11 mouse cellular contexts compared by ENCODE assay signal in the genomic region with DNA sequence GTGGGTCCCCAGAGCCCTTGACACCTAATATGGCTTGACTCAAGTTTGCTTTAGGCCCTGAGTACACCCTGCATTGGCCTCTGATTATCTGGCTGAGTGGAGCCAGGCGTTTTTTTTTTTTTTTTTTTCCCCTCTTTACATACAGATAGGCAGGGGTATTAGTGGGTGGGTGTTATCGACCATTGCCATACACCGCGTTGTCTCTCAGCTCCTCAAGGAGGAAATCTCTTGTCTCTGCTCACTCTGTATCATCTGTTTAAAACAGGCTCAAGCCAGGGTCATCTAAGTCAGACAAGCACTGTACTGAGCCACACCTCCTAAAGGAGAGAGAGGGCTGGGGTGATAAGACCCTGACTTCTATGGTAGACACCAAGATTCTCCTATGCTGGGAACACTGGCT. TPM values are rescaled to one million over a fixed set of nuclear protein-coding genes. Genes with fewer than 3 reads are reported as not detected.
DNase-seq lines count a peak whose midpoint lies in the region; ATAC-seq and TF ChIP-seq lines count a peak whose summit lies in the region.
"Had no signal": no experiment of that assay in that cellular context is flagged by ENCODE, and none has a peak within 500 bp of the region (broad histone marks: within the 10 kb centered on the region; RNA-seq: fewer than 3 reads in every experiment).

No protein-coding gene starts in this region.

- no peak for TF ChIP-seq POLR2A in kidney, adult 2 months (IDR thresholded peaks at IDR 0.05; ENCODE audit: low read depth, low read length)

- no peaks in the 10 kb centered on the region for H3K9me3 ChIP-seq in heart, embryonic 14.5 days (ENCODE audit: control insufficient read depth, low read length)
- H3K9me3 ChIP-seq in stomach, embryonic 14.5 days (ENCODE audit: control insufficient read depth, low read depth, low read length) = no peaks in the 10 kb centered on the region
- H3K9me3 ChIP-seq in stomach, postnatal 0 days (ENCODE audit: control insufficient read depth, low read length) = no peaks in the 10 kb centered on the region
- no peaks in the 10 kb centered on the region for H3K9me3 ChIP-seq in limb, embryonic 13.5 days
- no peaks in the 10 kb centered on the region for H3K9me3 ChIP-seq in stomach, embryonic 16.5 days (replicated peaks; ENCODE audit: control insufficient read depth, low read length)

- H3K27me3 ChIP-seq in heart, embryonic 14.5 days (ENCODE audit: control insufficient read depth, insufficient read depth, low read length) = no peaks in the 10 kb centered on the region
- H3K27me3 ChIP-seq in stomach, embryonic 14.5 days (ENCODE audit: control insufficient read depth, insufficient read depth, low read length) = no peaks in the 10 kb centered on the region
- H3K27me3 ChIP-seq in stomach, postnatal 0 days (ENCODE audit: control insufficient read depth, insufficient read depth, low read length) = no peaks in the 10 kb centered on the region
- H3K27me3 ChIP-seq in limb, embryonic 13.5 days = no peaks in the 10 kb centered on the region
- H3K27me3 ChIP-seq in stomach, embryonic 16.5 days (ENCODE audit: control insufficient read depth, insufficient read depth, low read length) = no peaks in the 10 kb centered on the region
- no peaks in the 10 kb centered on the region for H3K27me3 ChIP-seq in kidney, adult 2 months (replicated peaks; ENCODE audit: control insufficient read depth, insufficient read depth, low read length)

- WGBS in heart, embryonic 14.5 days = 56% methylated on average over 4 of the region's 4 CpGs
- 75% methylated on average over 4 of the region's 4 CpGs for WGBS in stomach, embryonic 14.5 days
- 79% methylated on average over 4 of the region's 4 CpGs for WGBS in stomach, postnatal 0 days
- whole genome bisulfite sequencing in limb, embryonic 13.5 days = 86% methylated on average over 4 of the region's 4 CpGs
- 64% methylated on average over 4 of the region's 4 CpGs for WGBS in stomach, embryonic 16.5 days
- WGBS in kidney, adult 2 months = 85% methylated on average over 4 of the region's 4 CpGs

- no peak for ATAC-seq in heart, embryonic 14.5 days (ENCODE audit: insufficient number of reproducible peaks, insufficient read depth, low FRiP score, low read depth)
- no peak for ATAC-seq in stomach, embryonic 14.5 days (ENCODE audit: insufficient number of reproducible peaks, insufficient read depth, low FRiP score, low read depth)
- no peak for ATAC-seq in stomach, postnatal 0 days (ENCODE audit: low FRiP score, low TSS enrichment)
- ATAC-seq in limb, embryonic 13.5 days (ENCODE audit: low FRiP score, low read depth) = no peak
- ATAC-seq in stomach, embryonic 16.5 days (ENCODE audit: insufficient read depth, low FRiP score) = no peak

- intact Hi-C loops in heart, postnatal 14 days (cut with DNase I) = loop anchor here (2.0 kb wide), 1 partner anchor 15 kb away; no protein-coding TSS in a partner anchor

- H3K36me3 ChIP-seq in heart, embryonic 14.5 days (ENCODE audit: control insufficient read depth, insufficient read depth, low read length) = peaks cover 66% of the 10 kb centered on the region
- peaks cover 17% of the 10 kb centered on the region for H3K36me3 ChIP-seq in stomach, embryonic 14.5 days (ENCODE audit: control insufficient read depth, insufficient read depth, low read length)
- peaks cover 6% of the 10 kb centered on the region; the same call in 1 of the 2 replicates for H3K36me3 ChIP-seq in stomach, postnatal 0 days (ENCODE audit: control insufficient read depth, insufficient read depth, low read length)
- peaks cover 66% of the 10 kb centered on the region for H3K36me3 ChIP-seq in limb, embryonic 13.5 days
- peaks cover 3% of the 10 kb centered on the region; the same call in 1 of the 2 replicates for H3K36me3 ChIP-seq in stomach, embryonic 16.5 days (ENCODE audit: control insufficient read depth, insufficient read depth, low read length)
- H3K36me3 ChIP-seq in kidney, adult 2 months (ENCODE audit: control insufficient read depth, insufficient read depth, low read length) = peaks cover 2% of the 10 kb centered on the region

- no peak for TF ChIP-seq CTCF in stomach, postnatal 0 days (IDR thresholded peaks at IDR 0.05; ENCODE audit: low read depth)
- TF ChIP-seq CTCF in kidney, adult 2 months (conservative IDR thresholded peaks at IDR 0.05; ENCODE audit: insufficient read depth, insufficient read length, low read depth, low read length) = no peak

- DNase-seq in heart, postnatal 14 days = no peak
- no peak for DNase-seq in stomach, postnatal 0 days (ENCODE audit: low spot score)
- no peak for DNase-seq in kidney, adult 2 months
- no peak for DNase-seq in gastrocnemius, postnatal 4 days (ENCODE audit: low spot score in 2 of 2)
- DNase-seq: cerebellum, postnatal 10 days; thymus, postnatal 36 days had no signal

- H3K4me2 ChIP-seq in heart, embryonic 14.5 days (ENCODE audit: low read length) = peak overlapping the region; percentile 87
- H3K4me2 ChIP-seq in stomach, embryonic 14.5 days (replicated peaks; ENCODE audit: low read depth, low read length) = peak overlapping the region; percentile 89; the same call in 1 of the 2 replicates
- H3K4me2 ChIP-seq in stomach, postnatal 0 days (replicated peaks; ENCODE audit: low read depth) = no peak overlapping the region; the same call in 1 of the 2 replicates
- H3K4me2 ChIP-seq in limb, embryonic 13.5 days (replicated peaks) = peak overlapping the region; percentile 90
- H3K4me2 ChIP-seq in stomach, embryonic 16.5 days (ENCODE audit: low read depth, low read length) = peak overlapping the region; percentile 81; the same call in 1 of the 2 replicates

- H3K27ac ChIP-seq in heart, embryonic 14.5 days (replicated peaks in 1 of 2; ENCODE audit: control insufficient read depth in 1 of 2, insufficient read depth in 1 of 2, low read depth in 2 of 2, low read length in 2 of 2) = no peak overlapping the region
- H3K27ac ChIP-seq in stomach, embryonic 14.5 days (ENCODE audit: low read length) = no peak overlapping the region
- H3K27ac ChIP-seq in stomach, postnatal 0 days (replicated peaks) = no peak overlapping the region
- H3K27ac ChIP-seq in limb, embryonic 13.5 days = no peak overlapping the region
- H3K27ac ChIP-seq in stomach, embryonic 16.5 days (ENCODE audit: low read length) = no peak overlapping the region
- H3K27ac ChIP-seq in kidney, adult 2 months (ENCODE audit: insufficient read depth, low read depth, low read length) = no peak overlapping the region
- H3K27ac ChIP-seq: macrophage had no signal

- H3K4me1 ChIP-seq in heart, embryonic 14.5 days (ENCODE audit: control insufficient read depth in 2 of 2, insufficient read depth in 2 of 2, low read length in 2 of 2) = peaks cover 11 to 21% of the 10 kb centered on the region in 2 experiments
- peaks cover 15% of the 10 kb centered on the region for H3K4me1 ChIP-seq in stomach, embryonic 14.5 days (ENCODE audit: control insufficient read depth, insufficient read depth, low read length)
- 0 out of 2 replicates have a peak, but pooled peaks cover 2% of the 10 kb centered on the region for H3K4me1 ChIP-seq in stomach, postnatal 0 days (replicated peaks; ENCODE audit: control insufficient read depth, insufficient read depth)
- H3K4me1 ChIP-seq in limb, embryonic 13.5 days = peaks cover 17% of the 10 kb centered on the region
- H3K4me1 ChIP-seq in stomach, embryonic 16.5 days (ENCODE audit: control insufficient read depth, insufficient read depth, low read length) = peaks cover 14% of the 10 kb centered on the region
- H3K4me1 ChIP-seq in kidney, adult 2 months (ENCODE audit: control insufficient read depth, insufficient read depth, low read length) = peaks cover 7% of the 10 kb centered on the region; the same call in 1 of the 2 replicates

- no peak overlapping the region for H3K9ac ChIP-seq in heart, embryonic 14.5 days (ENCODE audit: low read length)
- no peak overlapping the region for H3K9ac ChIP-seq in stomach, embryonic 14.5 days (replicated peaks; ENCODE audit: low read depth, low read length)
- H3K9ac ChIP-seq in stomach, postnatal 0 days (ENCODE audit: low read length) = no peak overlapping the region
- no peak overlapping the region for H3K9ac ChIP-seq in limb, embryonic 13.5 days
- no peak overlapping the region for H3K9ac ChIP-seq in stomach, embryonic 16.5 days (ENCODE audit: low read length)

- no peak overlapping the region; a peak in 1 of 4 replicates for H3K4me3 ChIP-seq in heart, embryonic 14.5 days (ENCODE audit: control insufficient read depth in 1 of 2, insufficient read depth in 1 of 2, low read depth in 1 of 2, low read length in 2 of 2)
- no peak overlapping the region for H3K4me3 ChIP-seq in stomach, embryonic 14.5 days (ENCODE audit: low read depth, low read length)
- no peak overlapping the region for H3K4me3 ChIP-seq in stomach, postnatal 0 days (ENCODE audit: low read depth, low read length)
- peak overlapping the region; percentile 73; the same call in 1 of the 2 replicates for H3K4me3 ChIP-seq in limb, embryonic 13.5 days
- H3K4me3 ChIP-seq in stomach, embryonic 16.5 days (replicated peaks; ENCODE audit: low read length) = no peak overlapping the region
- H3K4me3 ChIP-seq in kidney, adult 2 months (ENCODE audit: insufficient read depth, low read depth, low read length) = no peak overlapping the region

- TF ChIP-seq EP300 in stomach, postnatal 0 days (optimal IDR thresholded peaks at IDR 0.05) = no peak

RNA-seq across cellular contexts. Expression of gene Tmem14c, which starts 1.7 kb away (rescaled TPM):
- 245 and 252 TPM in 2 replicates for polyA plus RNA-seq in heart, embryonic 14.5 days (2014; fragmentation: Nextera tagmentation; extraction: Ambion mirVana)
- total RNA-seq in heart, postnatal 14 days (2021) = 100 to 1,000 TPM; 175 to 198 TPM
- 225 and 228 TPM in 2 replicates for polyA plus RNA-seq in stomach, embryonic 14.5 days (2014; fragmentation: Nextera tagmentation; extraction: Ambion mirVana)
- 298 and 302 TPM in 2 replicates for polyA plus RNA-seq in stomach, postnatal 0 days (2015; fragmentation: Nextera tagmentation; extraction: Ambion mirVana)
- polyA plus RNA-seq in limb, embryonic 13.5 days (2015; fragmentation: Nextera tagmentation; extraction: Ambion mirVana) = 195 and 201 TPM in 2 replicates
- polyA plus RNA-seq in stomach, embryonic 16.5 days (2015; fragmentation: Nextera tagmentation; extraction: Ambion mirVana) = 249 and 264 TPM in 2 replicates
- 132 and 175 TPM in 2 replicates for polyA plus RNA-seq in kidney, adult 2 months (2012; rRNA removed)
- 10 to 100 TPM; 79.9 to 85.1 TPM for total RNA-seq in gastrocnemius, postnatal 4 days (2021)

RNA-seq across cellular contexts. Expression of gene Pak1ip1, which starts 17.0 kb away (rescaled TPM):
- polyA plus RNA-seq in heart, embryonic 14.5 days (2014; fragmentation: Nextera tagmentation; extraction: Ambion mirVana) = 52.1 and 54.6 TPM in 2 replicates
- total RNA-seq in heart, postnatal 14 days (2021) = 10 to 100 TPM; 25.4 to 25.8 TPM
- 68.3 and 70.8 TPM in 2 replicates for polyA plus RNA-seq in stomach, embryonic 14.5 days (2014; fragmentation: Nextera tagmentation; extraction: Ambion mirVana)
- 60.2 and 63.8 TPM in 2 replicates for polyA plus RNA-seq in stomach, postnatal 0 days (2015; fragmentation: Nextera tagmentation; extraction: Ambion mirVana)
- 50.3 and 53.1 TPM in 2 replicates for polyA plus RNA-seq in limb, embryonic 13.5 days (2015; fragmentation: Nextera tagmentation; extraction: Ambion mirVana)
- polyA plus RNA-seq in stomach, embryonic 16.5 days (2015; fragmentation: Nextera tagmentation; extraction: Ambion mirVana) = 68.0 and 70.5 TPM in 2 replicates
- 32.0 and 33.9 TPM in 2 replicates for polyA plus RNA-seq in kidney, adult 2 months (2012; rRNA removed)
- total RNA-seq in gastrocnemius, postnatal 4 days (2021) = 10 to 100 TPM; 32.0 to 33.7 TPM
